Comparison of ENCODE assay signal across 8 mouse cellular contexts in the genomic region with DNA sequence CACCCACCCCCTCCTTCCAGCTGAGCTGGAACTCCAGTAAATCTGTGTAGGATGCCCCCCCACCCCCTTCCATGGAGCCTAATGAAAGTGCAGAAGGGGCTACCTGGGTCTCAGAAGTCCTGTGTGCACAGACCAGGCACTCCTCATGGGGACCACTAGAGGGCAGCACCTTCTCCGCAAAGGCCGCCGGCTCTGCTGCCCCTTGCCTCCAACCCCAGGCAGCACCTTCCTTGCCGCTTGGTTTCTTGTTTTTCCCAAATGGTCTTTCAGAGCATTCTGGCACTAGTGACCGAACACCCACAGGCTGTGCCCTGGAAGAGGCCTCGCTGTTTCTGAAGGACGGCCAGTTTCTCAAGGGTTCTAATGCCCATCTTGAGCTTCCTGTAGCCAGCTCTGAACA. TPM values are rescaled to one million over a fixed set of nuclear protein-coding genes. Genes with fewer than 3 reads are reported as not detected.
DNase-seq lines count a peak whose midpoint lies in the region; ATAC-seq and TF ChIP-seq lines count a peak whose summit lies in the region.

No protein-coding gene starts in this region.

- peaks cover 3% of the 10 kb centered on the region for H3K9me3 ChIP-seq in heart, embryonic 14.5 days (ENCODE audit: control insufficient read depth, low read length)

- H3K4me3 ChIP-seq in cortical plate, adult 2 months (ENCODE audit: insufficient read depth, low read length) = no peak overlapping the region
- H3K4me3 ChIP-seq in heart, embryonic 14.5 days (ENCODE audit: control insufficient read depth in 1 of 2, insufficient read depth in 1 of 2, low read depth in 1 of 2, low read length in 2 of 2) = no peak overlapping the region

- H3K36me3 ChIP-seq in heart, embryonic 14.5 days (ENCODE audit: control insufficient read depth, insufficient read depth, low read length) = no peaks in the 10 kb centered on the region

- no peaks in the 10 kb centered on the region for H3K4me1 ChIP-seq in cortical plate, adult 2 months (ENCODE audit: control insufficient read depth, insufficient read depth, low read length)
- peaks cover 0 to 2% of the 10 kb centered on the region in 2 experiments; a peak in 1 of 4 replicates for H3K4me1 ChIP-seq in heart, embryonic 14.5 days (ENCODE audit: control insufficient read depth in 2 of 2, insufficient read depth in 2 of 2, low read length in 2 of 2)

- H3K27ac ChIP-seq in cortical plate, adult 2 months (ENCODE audit: insufficient read depth, low read length) = no peak overlapping the region
- H3K27ac ChIP-seq in heart, embryonic 14.5 days (replicated peaks in 1 of 2; ENCODE audit: control insufficient read depth in 1 of 2, insufficient read depth in 1 of 2, low read depth in 2 of 2, low read length in 2 of 2) = no peak overlapping the region

- H3K4me2 ChIP-seq in heart, embryonic 14.5 days (ENCODE audit: low read length) = peak overlapping the region; percentile 33

- H3K9ac ChIP-seq in heart, embryonic 14.5 days (ENCODE audit: low read length) = no peak overlapping the region

- WGBS in heart, embryonic 14.5 days = 2% methylated on average over 7 of the region's 7 CpGs

- ATAC-seq in heart, embryonic 14.5 days (ENCODE audit: insufficient number of reproducible peaks, insufficient read depth, low FRiP score, low read depth) = no peak

- H3K27me3 ChIP-seq in heart, embryonic 14.5 days (ENCODE audit: control insufficient read depth, insufficient read depth, low read length) = no peaks in the 10 kb centered on the region

- peak; percentile 80 for TF ChIP-seq CTCF in cortical plate, adult 2 months (IDR thresholded peaks at IDR 0.05; ENCODE audit: extremely low read depth, insufficient read depth, low read length)

- peak; percentile 9 for DNase-seq in layer of hippocampus, adult 11-12 months (ENCODE audit: low spot score)
- DNase-seq in layer of hippocampus, adult 9-11 months = no peak
- peak; percentile 78 for DNase-seq in R1 (ENCODE audit: low read depth, low spot score)
- peak; percentile 44 for DNase-seq in kidney, postnatal 14 days
- peak; percentile 52 for DNase-seq in lung, postnatal 14 days
- peak; percentile 16 to 52 for DNase-seq in spleen, postnatal 10 days (ENCODE audit: low spot score in 2 of 2)

- TF ChIP-seq POLR2A in cortical plate, adult 2 months (IDR thresholded peaks at IDR 0.05; ENCODE audit: extremely low read depth, insufficient read depth, low read length) = no peak

RNA-seq across cellular contexts. Expression of a gene that starts 24.6 kb away (rescaled TPM):
- polyA plus RNA-seq in cortical plate, adult 2 months (2012; rRNA removed) = not detected in 2 replicates
- polyA plus RNA-seq in heart, embryonic 14.5 days (2014; fragmentation: Nextera tagmentation; extraction: Ambion mirVana) = not detected in 2 replicates

RNA-seq across cellular contexts. Expression of a gene that starts 27.8 kb away (rescaled TPM):
- not detected in 2 replicates for polyA plus RNA-seq in cortical plate, adult 2 months (2012; rRNA removed)
- polyA plus RNA-seq in heart, embryonic 14.5 days (2014; fragmentation: Nextera tagmentation; extraction: Ambion mirVana) = not detected in 2 replicates

RNA-seq across cellular contexts. Expression of a gene that starts 57.5 kb away (rescaled TPM):
- 9.3 and 10.1 TPM in 2 replicates for polyA plus RNA-seq in cortical plate, adult 2 months (2012; rRNA removed)
- 1.1 and 1.4 TPM in 2 replicates for polyA plus RNA-seq in heart, embryonic 14.5 days (2014; fragmentation: Nextera tagmentation; extraction: Ambion mirVana)

RNA-seq across cellular contexts. Expression of a gene that starts 60.0 kb away (rescaled TPM):
- polyA plus RNA-seq in cortical plate, adult 2 months (2012; rRNA removed) = 902 and 906 TPM in 2 replicates
- polyA plus RNA-seq in heart, embryonic 14.5 days (2014; fragmentation: Nextera tagmentation; extraction: Ambion mirVana) = 1,771 and 1,859 TPM in 2 replicates
